Mouse (Mus musculus): ENCODE data around the gene Sp2.

Sp2 gene

DNA sequence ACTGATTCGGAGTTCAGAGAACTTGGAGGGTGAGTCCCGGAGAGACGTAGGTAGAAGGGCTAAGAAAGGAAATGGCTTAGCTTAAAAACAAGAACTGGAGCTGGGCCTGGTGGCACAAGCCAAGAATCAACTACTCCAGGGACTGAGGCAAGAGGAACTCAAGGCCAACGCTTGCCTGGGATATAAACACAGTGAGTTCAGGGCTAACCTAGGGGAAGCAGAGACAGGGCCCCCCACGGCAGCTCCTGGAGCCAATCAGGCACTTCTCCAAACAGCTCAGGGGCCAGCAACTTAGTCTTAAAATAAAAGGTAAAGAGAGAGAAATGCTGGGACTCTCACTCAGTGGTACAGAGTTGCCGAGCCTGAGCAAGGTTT lies 44.3 kb downstream of the Sp2 start:
- DNase-seq (ENCODE audit: inconsistent ontology term): no peak

DNA sequence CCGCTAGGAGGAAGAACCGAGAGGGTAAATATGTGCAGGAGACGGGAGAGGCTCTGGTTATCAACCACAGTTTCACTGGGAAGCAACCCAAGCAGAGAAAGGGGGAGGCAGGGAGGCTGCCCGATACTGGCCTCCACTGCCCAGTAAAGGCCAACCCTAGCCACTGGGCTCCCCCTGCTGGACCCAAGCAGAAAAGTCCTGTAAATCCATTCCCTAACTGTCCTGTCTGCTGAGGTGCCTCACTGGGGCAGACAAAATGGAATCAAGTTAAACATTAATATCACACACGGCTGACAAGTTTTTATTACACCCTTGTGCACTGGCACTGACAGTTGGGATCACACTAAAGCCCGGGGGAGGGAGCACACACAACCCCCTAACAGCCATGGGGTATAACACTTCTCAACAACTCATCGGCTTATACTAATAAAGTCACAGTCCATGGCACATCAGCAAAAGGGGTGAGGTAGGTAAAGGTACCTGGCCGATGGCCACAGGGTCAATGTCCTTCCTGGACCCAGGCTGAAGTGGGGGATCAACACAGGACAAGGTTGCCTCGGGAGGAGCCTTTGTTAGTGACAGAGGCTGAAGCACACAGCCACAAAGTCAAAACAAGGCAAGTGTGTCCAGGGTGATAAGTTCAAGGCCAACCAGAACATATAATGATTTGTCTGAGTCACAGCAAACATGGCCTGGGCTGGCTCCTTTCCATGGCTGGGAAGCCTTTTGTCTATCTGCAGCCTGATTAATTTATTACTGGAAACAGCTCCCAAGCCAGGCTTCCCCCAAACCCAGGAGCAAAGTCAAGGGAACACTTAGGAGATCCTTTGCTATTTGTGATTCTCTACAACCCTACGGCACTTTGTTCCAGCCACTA lies 45.0 kb downstream of the Sp2 start:
- DNase-seq (ENCODE audit: inconsistent ontology term): peak; percentile 58

DNA sequence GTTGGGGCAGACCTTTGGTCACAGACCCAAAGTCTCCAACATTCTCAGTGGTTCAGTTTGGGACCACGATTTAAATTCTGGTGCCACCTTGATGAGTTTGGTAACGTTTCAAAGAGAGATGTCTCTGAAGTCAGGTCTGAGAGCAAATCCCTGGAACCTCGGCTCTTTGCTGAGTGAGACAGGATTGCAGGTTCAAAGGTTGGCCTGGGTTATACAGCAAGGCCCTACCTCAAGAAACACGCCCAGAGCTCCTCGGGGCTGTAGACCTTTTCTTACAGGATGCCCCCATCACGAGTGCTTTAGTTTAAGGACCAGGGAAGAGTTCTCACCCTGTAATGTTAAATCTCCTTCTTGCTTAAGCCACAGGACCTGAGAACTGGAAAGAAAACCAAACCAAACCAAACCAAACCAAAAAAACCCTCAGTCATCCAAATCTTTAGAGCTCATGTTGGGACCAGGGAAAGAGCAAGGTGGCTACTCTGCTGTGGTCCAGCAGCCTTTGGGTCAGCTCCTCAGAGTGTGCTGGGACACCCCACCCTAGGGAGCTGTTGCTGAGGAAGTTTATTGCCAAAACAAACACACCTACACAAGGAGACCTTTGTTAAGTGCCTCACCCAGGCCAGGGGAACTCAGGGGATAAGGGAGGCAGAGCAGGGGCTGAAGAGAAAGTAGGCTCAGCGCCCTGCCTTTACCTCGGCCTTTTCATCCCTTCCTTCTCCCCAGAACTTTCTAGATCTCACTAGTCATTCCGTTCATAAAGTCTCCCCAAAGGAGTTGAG lies 46.7 kb downstream of the Sp2 start:
- DNase-seq (ENCODE audit: inconsistent ontology term): no peak

DNA sequence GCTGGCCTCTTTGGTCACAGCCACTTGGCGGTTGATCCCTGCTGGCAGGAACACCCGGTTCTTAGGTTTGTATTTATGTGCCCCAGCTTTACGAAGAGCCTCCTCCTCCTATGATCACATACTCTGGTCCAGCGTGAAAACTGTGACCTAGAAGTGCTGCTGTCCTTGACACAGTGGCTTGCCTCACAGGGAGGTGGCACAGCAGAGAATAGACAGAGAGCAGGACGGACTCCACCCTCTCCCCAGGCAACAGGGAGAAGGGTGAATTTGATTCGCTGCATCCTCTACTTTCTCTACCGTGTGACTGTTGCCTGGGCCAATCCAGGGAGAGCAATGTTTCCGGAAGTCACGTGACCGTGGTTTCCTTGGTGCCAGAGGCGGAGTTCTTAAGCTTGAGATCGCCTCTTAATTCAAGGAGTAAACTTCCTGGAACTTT lies 47.8 kb downstream of the Sp2 start:
- DNase-seq (ENCODE audit: inconsistent ontology term): peak; percentile 66

DNA sequence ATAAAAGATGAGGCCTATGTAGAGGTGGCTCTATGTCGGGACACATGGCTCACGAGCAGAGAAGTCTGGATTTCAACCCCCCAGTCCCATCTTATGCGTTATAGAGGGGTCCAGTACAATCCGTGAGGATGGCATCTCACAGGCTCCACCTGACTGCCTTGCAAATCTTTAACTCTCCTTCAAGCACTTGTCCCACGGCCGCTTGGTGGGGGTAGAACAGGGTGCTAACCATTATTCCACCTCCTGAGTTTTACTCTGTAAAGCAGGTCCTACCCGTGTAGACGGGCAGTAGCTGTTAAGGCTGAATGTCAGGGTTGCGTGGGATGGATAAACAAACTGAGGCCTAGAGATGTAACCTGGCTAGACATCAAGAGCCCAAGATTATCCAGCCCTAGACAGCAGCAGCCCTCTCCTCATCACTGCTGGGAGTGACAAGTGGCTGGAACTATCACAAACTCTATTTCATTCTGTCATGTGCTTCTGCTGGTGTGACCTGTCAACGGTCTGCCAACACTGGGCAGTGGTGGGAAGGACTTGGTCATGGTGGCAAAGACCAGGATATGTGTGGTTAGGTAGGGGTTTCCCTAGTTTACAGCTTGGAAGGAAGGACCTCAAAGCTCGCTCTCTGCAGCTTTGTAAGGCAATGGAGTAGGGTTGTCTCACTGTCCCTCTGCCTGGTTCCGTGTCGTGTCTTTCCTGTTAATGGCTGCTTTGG lies 49.0 kb downstream of the Sp2 start:
- no peak for DNase-seq (ENCODE audit: inconsistent ontology term)

DNA sequence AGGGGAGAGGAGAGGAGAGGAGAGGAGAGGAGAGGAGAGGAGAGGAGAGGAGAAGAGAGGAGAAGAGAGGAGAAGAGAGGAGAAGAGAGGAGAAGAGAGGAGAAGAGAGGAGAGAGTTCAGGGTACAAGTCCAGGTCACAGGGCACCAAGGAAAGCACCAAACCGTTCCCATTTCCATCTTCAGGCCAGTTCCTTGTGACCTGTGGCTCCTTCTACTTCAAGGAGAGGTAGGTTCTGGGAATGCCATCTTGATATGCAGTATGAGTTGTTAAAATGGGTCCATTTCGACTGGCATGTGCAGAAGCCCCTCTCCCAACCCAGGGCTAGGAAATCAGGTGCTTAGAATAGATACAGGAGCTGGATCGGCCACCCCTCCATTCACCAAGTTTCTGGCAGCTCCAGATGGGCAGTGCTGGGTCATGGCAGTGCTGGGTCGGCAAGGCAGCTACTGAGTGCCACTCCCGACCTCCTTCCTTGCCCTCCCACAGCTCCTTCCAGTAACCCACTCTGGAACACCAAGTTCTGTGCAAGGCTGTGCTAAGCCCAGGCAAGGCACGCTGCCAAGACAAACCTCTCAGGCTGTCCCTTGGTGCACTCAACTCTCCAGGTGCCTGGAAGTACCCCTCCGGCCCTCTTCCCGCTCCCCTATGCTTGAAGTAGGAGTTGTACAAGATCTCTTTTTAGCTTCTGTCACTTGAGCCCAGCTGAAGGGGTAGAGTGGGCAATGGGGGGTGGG lies 51.3 kb downstream of the Sp2 start:
- DNase-seq (ENCODE audit: inconsistent ontology term): no peak

DNA sequence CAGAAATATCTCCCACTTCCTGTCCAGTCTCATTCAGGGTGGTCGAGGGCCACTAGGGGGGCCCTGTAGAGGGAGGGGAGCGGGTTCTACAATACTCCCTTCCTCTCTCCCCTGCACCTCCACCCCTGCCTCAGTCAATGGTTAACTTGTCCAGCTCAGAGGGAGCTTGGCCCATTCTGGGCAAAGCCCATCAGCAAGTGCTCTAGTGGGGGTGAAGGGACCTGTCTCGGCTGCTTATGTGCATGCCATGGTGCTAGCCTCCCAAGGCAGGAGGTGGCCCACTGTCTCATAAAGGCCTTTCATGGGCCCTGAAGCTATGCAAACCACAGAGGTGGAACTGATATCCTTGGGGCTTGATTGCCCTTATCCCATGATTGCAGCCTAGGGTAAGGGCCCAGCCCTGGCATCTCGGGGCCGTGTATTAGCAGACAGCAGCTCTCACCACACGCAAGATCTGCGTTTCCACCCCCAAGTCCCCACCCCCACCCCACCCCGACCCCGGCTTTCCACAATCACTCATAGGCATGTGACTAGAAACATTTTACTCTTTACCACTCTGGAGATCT lies 52.9 kb downstream of the Sp2 start:
- no peak for DNase-seq (ENCODE audit: inconsistent ontology term)

DNA sequence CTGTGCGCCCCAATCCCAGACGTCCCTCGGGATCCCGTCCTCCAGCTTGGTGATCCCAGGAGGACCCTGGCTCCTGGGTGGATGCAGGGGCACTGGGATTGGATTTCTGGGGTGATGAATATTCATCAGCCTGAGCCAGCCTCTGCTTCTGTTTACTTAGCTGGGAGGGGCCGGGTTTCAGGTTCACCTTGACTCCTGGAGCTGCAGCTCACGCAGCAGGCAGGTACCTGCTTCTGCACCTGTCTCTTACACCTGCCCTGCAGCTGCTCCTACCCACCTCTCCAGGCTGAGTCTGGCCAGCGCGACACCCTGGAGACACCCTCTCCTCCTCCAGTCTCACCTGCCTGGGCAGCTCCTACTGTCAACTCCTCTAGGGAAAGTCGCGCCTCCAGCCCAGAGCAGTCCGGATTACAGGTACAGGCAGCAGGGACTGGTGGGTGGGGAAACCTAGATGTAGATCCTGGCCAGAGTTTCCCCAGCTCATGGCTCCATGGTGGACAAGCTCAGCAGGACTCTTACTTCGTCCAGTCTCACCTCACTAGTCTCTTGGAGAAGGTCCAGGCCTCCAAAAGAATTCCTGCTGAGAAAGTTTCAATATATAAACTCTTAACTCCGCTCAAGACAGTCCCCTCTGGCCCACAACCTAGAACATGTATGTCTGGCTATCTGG lies 53.5 kb downstream of the Sp2 start:
- no peak for DNase-seq (ENCODE audit: inconsistent ontology term)

DNA sequence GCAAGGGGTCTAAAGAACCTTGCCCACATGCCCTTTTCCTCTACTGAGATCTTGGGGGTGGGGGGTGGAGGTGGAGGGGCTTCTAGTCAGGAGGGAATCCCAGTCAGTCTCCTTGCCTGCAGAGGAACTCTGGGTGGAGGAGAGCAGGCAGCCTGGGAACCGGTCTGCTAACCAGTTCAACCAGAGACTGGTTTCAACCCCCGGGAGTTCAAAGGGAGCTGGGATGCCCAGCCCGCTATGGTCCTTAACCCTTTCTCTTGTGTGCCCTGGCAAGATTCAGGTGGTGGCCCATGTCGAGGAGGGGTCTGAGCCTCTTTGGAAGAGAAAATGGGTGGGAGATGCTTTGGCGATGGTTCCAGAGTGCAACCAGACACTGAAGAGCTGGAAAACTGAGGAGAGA lies 54.1 kb downstream of the Sp2 start:
- DNase-seq (ENCODE audit: inconsistent ontology term): no peak

DNA sequence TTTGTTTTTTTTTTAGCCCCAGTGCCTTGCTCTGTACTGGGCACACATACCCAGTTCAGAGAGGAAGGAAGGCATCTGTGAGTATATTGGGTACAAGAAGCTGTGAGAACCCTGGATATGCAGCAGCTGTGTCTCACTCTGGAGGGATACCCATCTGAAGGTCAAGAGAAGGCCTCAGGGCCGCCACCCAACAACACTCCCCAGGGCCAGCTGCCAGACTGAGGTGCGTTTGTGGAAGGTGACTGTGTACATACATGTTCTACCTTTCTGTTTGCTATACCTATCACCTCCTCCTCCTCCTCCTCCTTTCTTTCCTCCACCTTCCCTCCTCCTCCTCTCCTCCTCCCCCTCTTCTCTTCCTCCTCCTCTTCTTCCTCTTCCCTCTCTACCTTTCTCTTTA lies 54.7 kb downstream of the Sp2 start, which contains the start of gene Prr15l:
Gene Prr15l, plus strand, starts transcription at position 17 of the 400 bp plus-strand sequence.
- no peak for DNase-seq (ENCODE audit: inconsistent ontology term)

DNA sequence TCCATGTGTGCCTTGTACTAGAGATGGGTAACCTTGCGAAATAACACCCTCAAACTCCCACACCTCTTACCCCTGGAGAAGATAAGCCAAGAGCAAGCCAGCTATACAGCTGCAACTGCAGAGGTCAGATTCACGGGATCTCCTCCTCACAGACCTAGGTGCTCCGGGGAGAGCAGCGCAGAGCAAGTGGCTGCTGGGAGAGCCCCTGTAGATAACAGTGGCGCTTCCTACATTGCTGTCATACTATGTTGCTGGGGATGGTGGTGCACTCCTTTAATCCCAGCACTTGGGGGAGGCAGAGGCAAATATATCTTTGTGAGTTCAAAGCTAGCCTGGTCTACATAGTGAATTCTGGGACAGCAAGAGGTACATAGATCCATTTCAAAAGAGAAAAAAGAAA lies 56.2 kb downstream of the Sp2 start:
- no peak for DNase-seq (ENCODE audit: inconsistent ontology term)

DNA sequence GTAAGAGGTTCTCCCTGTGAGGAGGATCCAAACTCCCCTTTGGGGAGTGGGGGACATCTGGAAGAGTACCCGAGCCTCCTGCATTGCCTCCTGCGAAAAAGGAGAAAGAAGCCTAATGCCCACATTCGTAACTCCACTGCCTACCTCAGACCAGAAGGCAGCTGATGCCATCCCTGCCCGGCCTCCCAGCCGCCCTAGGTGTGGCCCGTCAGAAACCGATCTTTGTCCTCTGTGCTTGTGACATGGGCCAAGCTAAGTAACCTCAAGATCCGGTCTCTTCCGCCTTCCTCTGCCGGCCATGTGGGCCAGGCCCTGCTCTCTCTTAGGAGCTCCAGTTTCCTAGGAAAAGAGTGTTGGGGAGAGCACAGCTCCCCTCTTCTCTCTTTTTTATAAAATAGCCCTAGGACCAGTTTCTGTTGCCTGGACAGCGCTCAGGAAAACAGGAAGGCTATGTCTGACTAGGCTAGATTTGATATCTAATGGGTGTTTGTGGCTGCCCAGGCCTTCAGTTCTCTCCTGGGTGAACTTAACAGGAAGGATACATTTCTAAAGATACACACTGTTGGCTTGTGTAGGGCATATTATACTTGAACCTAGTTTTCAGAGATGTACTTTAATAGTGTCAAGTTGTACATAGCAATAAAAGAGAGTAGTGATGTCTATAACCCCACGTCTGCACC lies 57.1 kb downstream of the Sp2 start:
- no peak for DNase-seq (ENCODE audit: inconsistent ontology term)

DNA sequence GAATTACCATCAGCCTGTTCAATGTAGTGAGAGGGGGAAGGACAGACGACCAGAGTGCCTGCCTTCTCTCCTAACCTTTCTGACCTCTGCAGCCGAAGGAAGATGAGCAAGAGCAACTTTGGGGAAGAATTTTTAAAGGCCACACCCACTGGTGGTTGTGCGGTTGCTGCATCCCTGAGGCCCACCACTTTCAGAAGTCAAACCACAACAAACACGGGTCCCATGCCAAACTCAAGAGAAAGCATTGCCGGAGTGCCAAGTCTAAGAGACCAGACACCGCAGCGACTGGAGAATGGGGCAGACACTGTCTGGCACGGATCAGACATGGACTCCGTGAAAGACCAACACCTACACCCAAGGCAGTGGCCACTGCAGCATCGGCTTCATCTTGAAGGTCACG lies 57.9 kb downstream of the Sp2 start:
- no peak for DNase-seq (ENCODE audit: inconsistent ontology term)

DNA sequence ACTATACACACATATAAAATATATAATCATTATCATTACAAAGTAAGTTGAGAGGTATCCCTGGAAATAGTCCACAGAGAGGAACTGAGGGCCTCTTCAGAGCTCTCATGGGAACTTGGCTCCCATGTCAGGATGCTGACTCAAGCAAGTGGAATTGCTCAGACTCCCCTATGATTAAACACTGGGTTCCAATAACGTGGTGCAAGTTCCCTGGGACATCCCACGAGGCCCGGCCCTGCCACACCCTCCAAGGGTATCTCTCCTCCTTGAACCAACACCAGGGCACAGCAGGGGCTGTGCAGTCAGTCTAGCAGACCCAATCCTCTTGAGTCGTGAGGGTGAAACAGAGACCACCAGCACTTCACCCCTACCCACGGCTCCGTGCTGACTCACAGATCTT lies 63.8 kb downstream of the Sp2 start:
- DNase-seq (ENCODE audit: inconsistent ontology term): peak; percentile 60

DNA sequence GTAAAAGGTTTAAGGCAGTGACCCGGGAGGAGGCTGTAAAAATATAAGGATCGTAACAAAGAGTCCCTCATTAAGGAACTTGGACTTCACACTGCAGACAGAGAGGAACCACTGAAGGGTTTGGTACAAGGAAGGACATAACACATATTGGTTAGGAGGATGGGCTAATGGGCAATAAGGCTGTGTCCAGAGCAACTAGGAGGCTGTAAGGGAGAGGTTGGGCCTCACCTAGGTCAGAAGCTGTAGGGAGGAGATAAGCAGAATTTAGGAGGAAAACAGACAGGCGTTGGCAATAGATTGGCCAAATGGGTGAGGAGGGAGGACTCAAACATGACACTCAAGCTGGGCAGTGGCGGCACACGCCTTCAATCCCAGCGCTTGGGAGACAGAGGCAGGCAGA lies 65.3 kb downstream of the Sp2 start:
- DNase-seq (ENCODE audit: inconsistent ontology term): no peak

DNA sequence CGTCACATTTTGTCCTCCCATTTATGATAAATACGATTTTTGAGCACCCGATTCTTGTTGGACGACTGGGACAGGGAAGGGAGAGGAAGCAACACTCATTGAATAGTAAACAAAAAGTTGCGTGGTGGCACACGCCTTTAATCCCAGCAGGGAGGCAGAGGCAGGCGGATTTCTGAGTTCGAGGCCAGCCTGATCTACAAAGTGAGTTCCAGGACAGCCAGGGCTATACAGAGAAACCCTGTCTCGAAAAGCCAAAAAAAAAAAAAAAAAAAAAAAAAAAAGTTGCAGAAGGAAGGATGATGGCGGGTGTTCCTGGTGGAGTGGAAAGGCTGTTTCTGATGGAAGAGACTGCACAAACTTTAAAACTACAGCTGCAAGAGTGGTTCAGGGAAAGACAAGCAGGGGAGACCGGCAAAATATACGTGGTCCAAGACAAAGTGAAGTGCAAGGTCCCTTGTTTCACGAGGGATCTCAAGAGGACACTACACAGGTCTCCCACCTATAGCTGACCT lies 65.8 kb downstream of the Sp2 start:
- DNase-seq (ENCODE audit: inconsistent ontology term): no peak

DNA sequence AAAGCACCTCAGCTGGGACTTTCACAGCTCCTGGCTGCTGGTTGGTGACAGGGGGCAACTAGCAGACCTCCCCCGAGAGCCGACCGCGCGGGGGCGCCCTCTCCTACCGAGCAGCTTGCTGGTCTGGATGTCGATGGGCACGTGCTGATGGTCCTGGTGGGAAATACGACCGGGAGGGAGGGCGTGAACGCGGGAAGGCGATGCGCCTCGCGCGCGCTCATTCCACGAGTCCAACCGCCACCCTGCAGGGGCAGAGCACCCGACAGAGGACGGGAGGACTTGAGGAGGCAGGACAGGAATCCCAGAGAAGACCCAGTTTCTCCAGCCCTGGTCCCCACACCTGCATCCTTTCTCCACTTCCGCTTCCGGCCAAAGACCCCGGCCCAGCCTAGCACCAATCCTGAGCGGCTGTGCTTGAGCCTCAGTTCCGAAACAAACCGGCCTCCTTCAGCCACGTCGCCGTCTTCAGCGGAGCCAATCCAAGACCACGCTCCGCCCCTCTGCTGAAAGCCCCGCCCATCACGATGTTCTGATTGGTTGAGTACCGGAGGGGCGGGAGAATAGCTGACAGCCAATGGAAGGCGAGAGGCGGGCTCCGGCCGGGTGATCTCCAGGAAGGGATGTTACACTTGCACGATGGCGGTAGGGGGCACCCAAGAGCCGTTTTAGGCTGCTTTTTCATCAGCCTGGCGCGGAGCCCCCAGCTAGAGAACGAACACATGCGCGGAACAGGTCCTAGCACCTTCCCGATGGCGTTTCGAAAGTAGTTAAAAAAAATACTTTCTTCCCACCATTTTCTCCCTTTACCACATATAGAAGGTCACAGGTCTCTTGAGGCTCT lies 66.5 kb downstream of the Sp2 start, which contains the start of gene Cdk5rap3:
Gene Cdk5rap3, minus strand, starts transcription at position 453 of the 841 bp plus-strand sequence.
- DNase-seq (ENCODE audit: inconsistent ontology term): peak; percentile 99

DNA sequence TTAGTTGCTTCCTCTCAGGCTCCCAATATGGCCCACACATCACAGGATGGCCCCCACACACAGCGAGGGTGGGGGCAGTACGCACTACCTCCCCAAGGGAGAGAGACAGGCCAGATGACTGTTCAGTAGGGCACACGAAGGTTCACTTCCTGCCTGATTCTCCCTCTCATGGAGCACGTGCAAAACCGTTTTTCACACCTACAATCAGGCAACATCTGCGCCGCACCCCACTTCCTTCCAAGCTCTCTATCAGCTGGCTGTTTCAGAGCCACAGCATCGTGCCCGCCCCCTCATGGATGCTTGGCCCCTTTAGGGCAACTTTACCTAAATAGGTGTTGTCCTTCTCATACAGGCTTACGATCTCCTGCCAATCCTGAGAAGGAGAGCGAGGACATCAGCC lies 70.1 kb downstream of the Sp2 start:
- DNase-seq (ENCODE audit: inconsistent ontology term): no peak

DNA sequence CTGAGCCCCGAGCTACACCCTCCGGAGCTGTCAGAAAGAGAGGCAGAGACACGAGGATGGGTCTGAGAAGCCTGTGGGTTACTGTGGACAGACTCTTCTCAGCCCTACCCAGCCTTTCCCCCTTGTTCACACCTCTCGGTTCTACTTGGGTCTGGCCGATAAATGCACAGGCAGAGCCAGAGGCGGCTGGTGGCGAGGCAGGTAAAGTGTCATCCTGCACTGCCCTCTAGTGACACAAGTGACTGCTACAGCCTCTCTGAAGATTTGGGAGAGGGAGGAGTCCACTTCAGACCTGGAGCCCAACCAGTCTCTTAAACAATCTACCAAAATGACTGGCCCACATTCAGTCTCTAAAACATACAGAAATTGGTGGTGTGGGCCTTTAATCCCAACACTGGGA lies 72.8 kb downstream of the Sp2 start:
- peak; percentile 61 for DNase-seq (ENCODE audit: inconsistent ontology term)
